Mouse (Mus musculus): ENCODE measurements at regions not wholly inside any gene's neighbourhood (a gene's known extent, or its start where the extent isn't known, plus 50 kb on each side); places are given as distances from the start of the nearest gene placed in this dataset.

DNA sequence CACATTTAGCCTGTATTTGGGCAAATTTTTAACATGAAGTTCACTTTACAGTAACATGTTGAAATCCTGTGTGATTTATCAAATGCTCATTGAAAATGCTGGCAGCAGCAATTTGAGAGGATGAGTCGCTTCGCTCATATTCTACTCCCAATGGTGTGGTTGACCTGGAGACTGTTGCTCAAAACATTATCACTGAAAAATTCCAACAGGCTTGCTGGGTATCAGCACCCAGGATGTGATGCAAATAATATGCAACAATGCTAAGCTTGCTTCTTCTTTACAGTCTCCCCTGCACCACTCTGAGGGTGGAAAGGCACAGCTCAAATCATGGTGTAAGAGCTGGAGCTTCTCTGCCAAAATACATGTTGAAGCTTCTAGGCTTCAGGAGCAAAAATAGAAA is 321.6 kb upstream of the Slc35b3 start:
- Histone ChIP-seq H3K4me1 (ENCODE audit: control insufficient read depth, insufficient read depth, low read length) (no peaks in the 10 kb centered on the region), H3K4me2 (ENCODE audit: low read depth, low read length) (no peak overlapping the region), H3K9ac (ENCODE audit: low read depth, low read length) (no peak overlapping the region), H3K27me3 (replicated peaks; ENCODE audit: control insufficient read depth, insufficient read depth, low read length) (no peaks in the 10 kb centered on the region), H3K4me3 (ENCODE audit: low read depth, low read length) (no peak overlapping the region), H3K36me3 (ENCODE audit: control insufficient read depth, insufficient read depth, low read length) (no peaks in the 10 kb centered on the region), H3K27ac (replicated peaks; ENCODE audit: low read depth, low read length) (no peak overlapping the region), H3K9me3 (ENCODE audit: control insufficient read depth, low read length) (no peaks in the 10 kb centered on the region)
- ATAC-seq (ENCODE audit: low read depth) (no peak), DNase-seq (ENCODE audit: low spot score) (no peak)
- 86% methylated on average over 2 of the region's 2 CpGs for WGBS

DNA sequence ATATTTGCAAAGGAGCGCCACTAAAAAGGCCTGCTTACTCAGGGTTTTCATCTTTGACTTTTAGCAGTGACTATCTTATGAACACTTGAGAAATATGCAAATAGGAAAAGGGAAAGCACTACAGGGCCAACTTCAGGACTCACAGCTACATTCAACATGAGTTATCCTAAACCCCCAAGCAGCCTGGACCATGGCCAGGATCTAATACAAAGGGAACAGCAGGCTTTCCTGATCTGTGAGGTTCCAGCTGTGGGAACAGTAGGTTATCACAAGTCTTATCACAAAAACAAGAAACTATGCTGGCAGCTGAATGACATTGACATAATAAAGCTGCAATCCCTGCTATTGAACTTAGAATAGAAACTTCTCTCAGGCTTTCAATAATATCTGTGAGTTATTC is 317.4 kb upstream of the Slc35b3 start:
- WGBS: 85% methylated on average over 1 of the region's 1 CpGs
- H3K4me2 ChIP-seq (ENCODE audit: low read depth, low read length): no peak overlapping the region

DNA sequence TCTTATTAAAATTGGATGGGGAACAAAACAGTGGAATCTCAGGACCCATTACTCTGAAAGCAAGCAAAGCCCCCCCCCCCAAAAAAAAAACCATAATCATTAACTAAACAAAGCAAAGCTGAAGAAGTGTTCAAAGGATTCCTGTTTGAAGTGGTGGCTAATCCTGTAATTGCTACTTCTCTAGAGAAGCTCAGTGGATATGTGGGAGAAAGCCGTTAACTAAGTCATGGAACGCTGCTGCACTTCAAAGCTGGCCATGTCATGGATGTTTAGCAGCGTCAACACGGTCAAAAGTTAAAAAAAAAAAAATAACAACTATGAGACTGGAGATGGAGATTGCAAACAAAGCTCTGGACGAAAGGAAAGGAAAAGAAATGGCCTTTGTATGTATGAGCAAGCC is 305.3 kb upstream of the Slc35b3 start:
- Histone ChIP-seq H3K27me3 (replicated peaks; ENCODE audit: control insufficient read depth, insufficient read depth, low read length) (no peaks in the 10 kb centered on the region; the same call in 1 of the 2 replicates), H3K9ac (ENCODE audit: low read depth, low read length) (no peak overlapping the region), H3K36me3 (ENCODE audit: control insufficient read depth, insufficient read depth, low read length) (no peaks in the 10 kb centered on the region), H3K27ac (replicated peaks; ENCODE audit: low read depth, low read length) (no peak overlapping the region), H3K4me2 (ENCODE audit: low read depth, low read length) (no peak overlapping the region), H3K4me3 (ENCODE audit: low read depth, low read length) (no peak overlapping the region), H3K9me3 (ENCODE audit: control insufficient read depth, low read length) (no peaks in the 10 kb centered on the region), H3K4me1 (ENCODE audit: control insufficient read depth, insufficient read depth, low read length) (no peaks in the 10 kb centered on the region)
- WGBS: 36% methylated on average over 5 of the region's 5 CpGs
- ATAC-seq (ENCODE audit: low read depth) (no peak), DNase-seq (ENCODE audit: low spot score) (no peak)

More for the DNA sequence above, 317.4 kb upstream of the Slc35b3 start:
- no peaks in the 10 kb centered on the region for H3K27me3 ChIP-seq (replicated peaks; ENCODE audit: control insufficient read depth, insufficient read depth, low read length)
- H3K4me1 ChIP-seq (ENCODE audit: control insufficient read depth, insufficient read depth, low read length): no peaks in the 10 kb centered on the region
- no peaks in the 10 kb centered on the region for H3K36me3 ChIP-seq (ENCODE audit: control insufficient read depth, insufficient read depth, low read length)
- ATAC-seq (ENCODE audit: low read depth) (no peak), DNase-seq (ENCODE audit: low spot score) (no peak)
- no peak overlapping the region for H3K9ac ChIP-seq (ENCODE audit: low read depth, low read length)
- H3K9me3 ChIP-seq (ENCODE audit: control insufficient read depth, low read length): no peaks in the 10 kb centered on the region
- no peak overlapping the region for H3K4me3 ChIP-seq (ENCODE audit: low read depth, low read length)
- H3K27ac ChIP-seq (replicated peaks; ENCODE audit: low read depth, low read length): no peak overlapping the region

DNA sequence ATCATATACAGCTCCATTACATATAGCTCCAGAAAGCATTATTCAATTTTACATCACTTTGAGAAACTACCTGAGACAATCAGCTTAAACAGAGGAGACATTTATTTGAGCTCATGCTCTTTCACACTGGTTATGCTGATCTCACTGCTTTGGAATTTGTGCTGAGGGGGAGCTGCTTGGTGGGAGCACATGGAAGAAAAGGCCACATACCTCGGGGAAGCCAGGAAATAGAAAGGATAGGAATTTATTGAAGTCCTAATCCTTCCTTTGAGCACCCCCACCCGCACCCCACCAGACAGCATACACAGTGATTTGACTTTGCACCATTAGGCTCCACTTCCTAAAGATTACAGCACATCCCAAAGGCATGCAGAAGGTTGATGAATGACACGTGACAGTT is 296.0 kb upstream of the Slc35b3 start:
- no peak overlapping the region for H3K27ac ChIP-seq (replicated peaks; ENCODE audit: low read depth, low read length)
- DNase-seq (ENCODE audit: low spot score): no peak
- H3K9ac ChIP-seq (ENCODE audit: low read depth, low read length): no peak overlapping the region
- no peaks in the 10 kb centered on the region for H3K27me3 ChIP-seq (replicated peaks; ENCODE audit: control insufficient read depth, insufficient read depth, low read length)
- H3K36me3 ChIP-seq (ENCODE audit: control insufficient read depth, insufficient read depth, low read length): no peaks in the 10 kb centered on the region
- WGBS: 31% methylated on average over 3 of the region's 3 CpGs
- H3K4me2 ChIP-seq (ENCODE audit: low read depth, low read length): no peak overlapping the region
- no peak for ATAC-seq (ENCODE audit: low read depth)
- no peaks in the 10 kb centered on the region for H3K9me3 ChIP-seq (ENCODE audit: control insufficient read depth, low read length)
- no peak overlapping the region for H3K4me3 ChIP-seq (ENCODE audit: low read depth, low read length)
- H3K4me1 ChIP-seq (ENCODE audit: control insufficient read depth, insufficient read depth, low read length): no peaks in the 10 kb centered on the region

DNA sequence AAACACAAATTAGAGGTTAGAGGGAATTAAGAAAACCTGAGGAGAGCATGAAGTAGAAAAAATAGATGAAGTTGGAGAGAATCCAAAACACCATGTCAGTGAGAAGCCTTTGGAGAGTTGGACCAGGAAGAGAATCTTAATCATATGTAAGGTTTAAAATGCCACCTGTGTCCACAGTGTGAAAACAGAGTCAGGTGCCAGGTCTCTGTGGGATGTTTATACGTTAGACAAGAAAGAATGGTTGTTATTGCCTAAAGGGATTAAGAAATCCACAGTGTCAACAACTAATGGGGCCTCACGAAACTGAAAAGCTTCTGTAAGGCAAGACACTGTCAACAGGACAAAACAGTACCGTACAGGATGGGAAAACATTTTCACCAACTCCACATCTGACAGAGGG is 294.7 kb upstream of the Slc35b3 start:
- no peaks in the 10 kb centered on the region for H3K4me1 ChIP-seq (ENCODE audit: control insufficient read depth, insufficient read depth, low read length)
- 57% methylated on average over 3 of the region's 3 CpGs for WGBS
- H3K4me2 ChIP-seq (ENCODE audit: low read depth, low read length): no peak overlapping the region
- H3K9me3 ChIP-seq (ENCODE audit: control insufficient read depth, low read length): no peaks in the 10 kb centered on the region
- H3K27me3 ChIP-seq (replicated peaks; ENCODE audit: control insufficient read depth, insufficient read depth, low read length): no peaks in the 10 kb centered on the region
- DNase-seq (ENCODE audit: low spot score): peak; percentile 56
- H3K36me3 ChIP-seq (ENCODE audit: control insufficient read depth, insufficient read depth, low read length): no peaks in the 10 kb centered on the region
- H3K27ac ChIP-seq (replicated peaks; ENCODE audit: low read depth, low read length): no peak overlapping the region
- H3K4me3 ChIP-seq (ENCODE audit: low read depth, low read length): no peak overlapping the region
- H3K9ac ChIP-seq (ENCODE audit: low read depth, low read length): no peak overlapping the region
- peak; percentile 26; the same call in 1 of the 2 replicates for ATAC-seq (ENCODE audit: low read depth)

- no peaks in the 10 kb centered on the region for H3K4me1 ChIP-seq (ENCODE audit: control insufficient read depth, insufficient read depth, low read length)
- 88% methylated on average over 3 of the region's 3 CpGs for WGBS
Measured at GRCm38 (mm10) chr13:39252591-39252990, 291.9 kb upstream of the Slc35b3 start.

DNA sequence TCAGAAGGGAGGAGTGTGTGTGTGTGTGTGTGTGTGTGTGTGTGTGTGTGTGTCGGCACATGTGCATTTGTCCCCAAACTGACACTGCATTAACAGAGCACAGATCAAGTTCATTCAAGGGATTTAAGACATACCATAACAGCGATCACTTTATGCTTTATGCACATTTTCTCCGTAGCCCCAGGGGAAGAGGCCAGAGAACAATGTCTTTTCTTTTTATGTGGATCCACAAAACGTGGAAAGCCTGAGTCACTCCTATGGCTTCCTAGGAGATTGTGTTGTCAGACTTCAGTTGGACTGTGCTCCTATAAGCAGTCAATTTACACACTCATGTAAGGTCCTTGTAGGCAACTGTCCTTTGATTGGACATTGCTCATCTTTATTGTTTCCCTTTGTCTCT is 289.4 kb upstream of the Slc35b3 start:
- Histone ChIP-seq H3K4me3 (ENCODE audit: low read depth, low read length) (no peak overlapping the region), H3K36me3 (ENCODE audit: control insufficient read depth, insufficient read depth, low read length) (no peaks in the 10 kb centered on the region), H3K9me3 (ENCODE audit: control insufficient read depth, low read length) (no peaks in the 10 kb centered on the region), H3K27me3 (replicated peaks; ENCODE audit: control insufficient read depth, insufficient read depth, low read length) (no peaks in the 10 kb centered on the region), H3K9ac (ENCODE audit: low read depth, low read length) (no peak overlapping the region), H3K4me1 (ENCODE audit: control insufficient read depth, insufficient read depth, low read length) (no peaks in the 10 kb centered on the region), H3K4me2 (ENCODE audit: low read depth, low read length) (no peak overlapping the region), H3K27ac (replicated peaks; ENCODE audit: low read depth, low read length) (no peak overlapping the region)
- DNase-seq (ENCODE audit: low spot score) (no peak), ATAC-seq (ENCODE audit: low read depth) (no peak)
- WGBS: 57% methylated on average over 4 of the region's 4 CpGs

More at GRCm38 (mm10) chr13:39252591-39252990, 291.9 kb upstream of the Slc35b3 start:
- Histone ChIP-seq H3K4me3 (ENCODE audit: low read depth, low read length) (no peak overlapping the region), H3K4me2 (ENCODE audit: low read depth, low read length) (no peak overlapping the region), H3K27ac (replicated peaks; ENCODE audit: low read depth, low read length) (no peak overlapping the region), H3K9ac (ENCODE audit: low read depth, low read length) (no peak overlapping the region), H3K27me3 (replicated peaks; ENCODE audit: control insufficient read depth, insufficient read depth, low read length) (no peaks in the 10 kb centered on the region), H3K36me3 (ENCODE audit: control insufficient read depth, insufficient read depth, low read length) (no peaks in the 10 kb centered on the region), H3K9me3 (ENCODE audit: control insufficient read depth, low read length) (no peaks in the 10 kb centered on the region)
- ATAC-seq (ENCODE audit: low read depth) (no peak), DNase-seq (ENCODE audit: low spot score) (no peak)

GRCm38 (mm10) chr13:39226829-39227228 is 266.2 kb upstream of the Slc35b3 start:
- H3K9me3 ChIP-seq (ENCODE audit: control insufficient read depth, low read length): no peaks in the 10 kb centered on the region
- H3K27me3 ChIP-seq (replicated peaks; ENCODE audit: control insufficient read depth, insufficient read depth, low read length): no peaks in the 10 kb centered on the region
- WGBS: 61% methylated on average over 4 of the region's 4 CpGs
- DNase-seq (ENCODE audit: low spot score) (no peak), ATAC-seq (ENCODE audit: low read depth) (no peak)
- H3K4me2 ChIP-seq (ENCODE audit: low read depth, low read length): no peak overlapping the region
- no peak overlapping the region for H3K4me3 ChIP-seq (ENCODE audit: low read depth, low read length)
- no peak overlapping the region for H3K9ac ChIP-seq (ENCODE audit: low read depth, low read length)
- H3K36me3 ChIP-seq (ENCODE audit: control insufficient read depth, insufficient read depth, low read length): no peaks in the 10 kb centered on the region
- no peaks in the 10 kb centered on the region for H3K4me1 ChIP-seq (ENCODE audit: control insufficient read depth, insufficient read depth, low read length)
- H3K27ac ChIP-seq (replicated peaks; ENCODE audit: low read depth, low read length): no peak overlapping the region

- ATAC-seq (ENCODE audit: low read depth) (no peak), DNase-seq (ENCODE audit: low spot score) (no peak)
- Histone ChIP-seq H3K4me3 (ENCODE audit: low read depth, low read length) (no peak overlapping the region), H3K4me1 (ENCODE audit: control insufficient read depth, insufficient read depth, low read length) (no peaks in the 10 kb centered on the region), H3K9ac (ENCODE audit: low read depth, low read length) (no peak overlapping the region), H3K27ac (replicated peaks; ENCODE audit: low read depth, low read length) (no peak overlapping the region), H3K4me2 (ENCODE audit: low read depth, low read length) (no peak overlapping the region), H3K36me3 (ENCODE audit: control insufficient read depth, insufficient read depth, low read length) (no peaks in the 10 kb centered on the region), H3K27me3 (replicated peaks; ENCODE audit: control insufficient read depth, insufficient read depth, low read length) (no peaks in the 10 kb centered on the region), H3K9me3 (ENCODE audit: control insufficient read depth, low read length) (no peaks in the 10 kb centered on the region)
- WGBS: 68% methylated on average over 6 of the region's 6 CpGs
Measured at GRCm38 (mm10) chr13:39225651-39226050, 265.0 kb upstream of the Slc35b3 start.
